Mouse (Mus musculus): ENCODE results near the gene Vsig1.

GRCm38 (mm10) chrX:140985256-140985655 lies 77.8 kb downstream of the Vsig1 start:
- TF ChIP-seq CTCF (conservative IDR thresholded peaks at IDR 0.05 in 1 of 2, IDR thresholded peaks at IDR 0.05 in 1 of 2; ENCODE audit: low read depth in 2 of 2, low read length in 2 of 2), result no peak
- TF ChIP-seq ZMIZ1 (IDR thresholded peaks at IDR 0.05; ENCODE audit: low read depth, low read length), result no peak
- TF ChIP-seq JUN (IDR thresholded peaks at IDR 0.05; ENCODE audit: insufficient read depth, low read depth, low read length), result no peak
- TF ChIP-seq RCOR1 (conservative IDR thresholded peaks at IDR 0.05; ENCODE audit: low read depth, low read length), result no peak
- TF ChIP-seq HCFC1 (IDR thresholded peaks at IDR 0.05; ENCODE audit: low read depth, low read length), result no peak
- TF ChIP-seq NELFE (IDR thresholded peaks at IDR 0.05; ENCODE audit: low read depth, low read length), result no peak
- TF ChIP-seq ETS1 (conservative IDR thresholded peaks at IDR 0.05; ENCODE audit: low read depth, low read length), result no peak
- no peak for TF ChIP-seq MAX (IDR thresholded peaks at IDR 0.05; ENCODE audit: low read length)
- TF ChIP-seq E2F4 (IDR thresholded peaks at IDR 0.05; ENCODE audit: insufficient replicate concordance, low read depth, low read length), result no peak
- no peak for TF ChIP-seq USF1 (IDR thresholded peaks at IDR 0.05; ENCODE audit: low read depth, low read length)

Data from CH12.LX (cell line).